Mouse (Mus musculus) kidney, adult 18-20 months (tissue): ENCODE data around the gene Surf6.
"Not testable (repeated sequence)": the region's sequence is repeated elsewhere in the genome, so short reads cannot be mapped to it uniquely, and the experiment has no call there.

Experiments used
- DNase-seq: peaks from one replicate; pipeline ENCODE4 v3.0.0; 2021

Surf6 gene

GRCm38 (mm10) chr2:26912253-26912770 is 9.6 kb upstream of the Surf6 start:
- DNase-seq: no peak

GRCm38 (mm10) chr2:26910994-26911765 is 8.5 kb upstream of the Surf6 start:
- DNase-seq: no peak

GRCm38 (mm10) chr2:26910124-26910993 is 7.7 kb upstream of the Surf6 start, which contains the start of the genes Med22 and Rpl7a:
Gene Med22 (minus strand): TSS chr2:26910677.
Gene Rpl7a (plus strand): TSS chr2:26910764.
- DNase-seq: peak; percentile 100

- DNase-seq: no peak
These were observed 6.7 kb upstream of the Surf6 start for GRCm38 (mm10) chr2:26909387-26909784.

GRCm38 (mm10) chr2:26908710-26909386 is 6.2 kb upstream of the Surf6 start:
- DNase-seq: no peak

GRCm38 (mm10) chr2:26907109-26907508 is 4.4 kb upstream of the Surf6 start:
- DNase-seq: peak; percentile 59

- DNase-seq: no peak
These were observed 3.8 kb upstream of the Surf6 start for GRCm38 (mm10) chr2:26906431-26906830.

- DNase-seq: no peak
These were observed 3.3 kb upstream of the Surf6 start for GRCm38 (mm10) chr2:26905936-26906335.

GRCm38 (mm10) chr2:26903311-26903710 is 632 bp upstream of the Surf6 start:
- DNase-seq: no peak

GRCm38 (mm10) chr2:26901834-26902400 is 762 bp downstream of the Surf6 start:
- no peak for DNase-seq

- DNase-seq: no peak
These were observed 1.9 kb downstream of the Surf6 start for GRCm38 (mm10) chr2:26900731-26901130.

GRCm38 (mm10) chr2:26895898-26896297 is 6.8 kb downstream of the Surf6 start:
- DNase-seq: no peak

GRCm38 (mm10) chr2:26886170-26886569 is 16.5 kb downstream of the Surf6 start:
- DNase-seq: not testable (repeated sequence)

- not testable (repeated sequence) for DNase-seq
These were observed 17.1 kb downstream of the Surf6 start for GRCm38 (mm10) chr2:26885541-26885940.

GRCm38 (mm10) chr2:26878571-26878970 is 24.1 kb downstream of the Surf6 start:
- no peak for DNase-seq

- no peak for DNase-seq
These were observed 32.0 kb downstream of the Surf6 start for GRCm38 (mm10) chr2:26870666-26871065.

- DNase-seq: no peak
These were observed 37.8 kb downstream of the Surf6 start, which contains the start of gene Abo for GRCm38 (mm10) chr2:26864879-26865278. Gene Abo (minus strand): TSS chr2:26864979.

GRCm38 (mm10) chr2:26862856-26863255 is 39.8 kb downstream of the Surf6 start:
- DNase-seq: no peak

- DNase-seq: peak; percentile 34
These were observed 55.0 kb downstream of the Surf6 start for GRCm38 (mm10) chr2:26847706-26848105.
